Mouse (Mus musculus) midbrain, embryonic 13.5 days (tissue): ENCODE measurements around the gene Lmf1. TPM values are rescaled to one million over a fixed set of nuclear protein-coding genes. Genes with fewer than 3 reads are reported as not detected.
A peak's percentile ranks its signal among the peaks of the same experiment; 100 is the strongest.

Source experiments
- ATAC-seq: fragments of 200-750 bp; cut with Nextera tagmentation; 2 replicates; pipeline ENCODE4 v1.8.0; 2017; ENCODE audit warnings: mild to moderate bottlenecking, moderate TSS enrichment, moderate library complexity
- H3K27ac ChIP-seq: fragments of 300-500 bp; sonication (generic); 2 replicates; pipeline ENCODE4 v1.5.1; 2015; ENCODE audit warnings: inconsistent platforms, mild to moderate bottlenecking, moderate library complexity
- H3K27me3 ChIP-seq: fragments of 300-500 bp; sonication (generic); 2 replicates; pipeline ENCODE4 v1.6.1; 2015; ENCODE audit warnings: mild to moderate bottlenecking, inconsistent platforms
- H3K36me3 ChIP-seq: fragments of 300-500 bp; sonication (generic); 2 replicates; pipeline ENCODE4 v1.6.1; 2015; ENCODE audit warnings: mild to moderate bottlenecking, inconsistent platforms
- H3K4me1 ChIP-seq: fragments of 300-500 bp; sonication (generic); replicated peaks from 2 replicates; pipeline ENCODE4 v1.6.1; 2015; ENCODE audit warnings: inconsistent platforms
- H3K4me2 ChIP-seq: fragments of 300-500 bp; sonication (generic); replicated peaks from 2 replicates; pipeline ENCODE4 v1.6.1; 2015; ENCODE audit warnings: moderate library complexity, mild to moderate bottlenecking, inconsistent platforms
- H3K4me3 ChIP-seq: fragments of 300-500 bp; sonication (generic); replicated peaks from 2 replicates; pipeline ENCODE4 v1.5.1; 2015; ENCODE audit warnings: mild to moderate bottlenecking, inconsistent platforms
- H3K9ac ChIP-seq: fragments of 300-500 bp; sonication (generic); replicated peaks from 2 replicates; pipeline ENCODE4 v1.6.1; 2015; ENCODE audit warnings: mild to moderate bottlenecking, inconsistent platforms
- H3K9me3 ChIP-seq: fragments of 300-500 bp; sonication (generic); 2 replicates; pipeline ENCODE4 v1.6.1; 2016; ENCODE audit warnings: mild to moderate bottlenecking, inconsistent platforms
- WGBS: fragments of 180-500 bp; shearing (Covaris S2); methylation state at CpG from one replicate; pipeline ENCODE4 v1.1.7; 2015; 5-methylcytosine and 5-hydroxymethylcytosine counted together
- polyA plus RNA-seq: library from polyadenylated mRNA; unstranded; fragments of >200 nt; fragmentation: Nextera tagmentation; extraction: Ambion mirVana; gene quantifications from 2 replicates; pipeline ENCODE4 v1.2.1, GENCODE M21; 2015

The Lmf1 gene
- polyA plus RNA-seq, 1 experiment from 2014 or later: 22.9 TPM

DNA sequence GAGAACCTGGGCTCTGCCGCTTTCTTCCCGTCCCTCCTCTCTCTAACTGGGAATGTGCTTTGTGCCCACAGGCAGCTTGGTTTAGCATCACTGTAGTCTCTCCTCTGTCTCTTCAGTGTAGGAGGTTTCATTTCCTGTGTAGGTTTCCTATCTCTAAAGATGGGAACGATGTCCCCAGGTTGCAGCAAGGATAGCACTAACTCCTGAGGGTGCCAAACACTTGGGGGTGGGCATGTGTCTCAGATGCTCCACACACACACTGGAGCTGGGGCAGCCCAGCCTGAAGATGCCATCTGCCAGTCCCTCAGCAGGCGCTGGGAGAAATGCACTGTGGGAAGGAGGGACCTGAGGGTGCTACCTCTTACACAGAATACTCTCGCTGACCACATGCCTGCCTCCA lies 56.9 kb downstream of the Lmf1 start:
- Histone ChIP-seq H3K27ac (no peak overlapping the region), H3K4me3 (no peak overlapping the region), H3K36me3 (peaks cover 32% of the 10 kb centered on the region), H3K27me3 (no peaks in the 10 kb centered on the region), H3K4me1 (peaks cover 17% of the 10 kb centered on the region), H3K9me3 (no peaks in the 10 kb centered on the region), H3K4me2 (no peak overlapping the region), H3K9ac (no peak overlapping the region)
- WGBS: 87% methylated on average over 5 of the region's 5 CpGs
- ATAC-seq: no peak

GRCm38 (mm10) chr17:25637986-25638385 lies 59.1 kb downstream of the Lmf1 start:
- Histone ChIP-seq H3K27ac (no peak overlapping the region), H3K4me3 (no peak overlapping the region), H3K9ac (no peak overlapping the region), H3K4me1 (peaks cover 27% of the 10 kb centered on the region), H3K27me3 (no peaks in the 10 kb centered on the region), H3K9me3 (no peaks in the 10 kb centered on the region), H3K36me3 (peaks cover 17% of the 10 kb centered on the region), H3K4me2 (no peak overlapping the region)
- 79% methylated on average over 7 of the region's 7 CpGs for WGBS
- no peak for ATAC-seq

DNA sequence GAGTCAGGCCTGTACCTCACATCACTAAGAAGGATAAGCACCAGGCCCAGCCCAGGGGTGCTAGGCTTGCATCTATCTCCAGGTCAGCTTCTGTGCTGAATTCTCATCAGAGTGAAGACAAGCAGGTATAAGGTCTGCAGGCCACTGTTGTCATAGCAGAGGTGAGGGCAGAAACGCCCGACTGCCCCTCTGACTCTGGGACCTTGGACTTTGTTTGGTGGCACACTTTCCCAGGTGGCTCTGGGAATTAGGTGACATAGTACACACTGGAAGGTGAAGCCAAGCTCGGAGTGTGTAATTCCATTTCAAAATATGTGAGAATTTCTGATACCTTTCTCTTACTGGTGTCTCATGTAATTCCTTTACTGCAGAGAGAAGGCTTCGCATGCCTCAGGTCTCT lies 59.6 kb downstream of the Lmf1 start:
- ATAC-seq: no peak
- no peak overlapping the region for H3K4me2 ChIP-seq
- peaks cover 32% of the 10 kb centered on the region for H3K4me1 ChIP-seq
- no peaks in the 10 kb centered on the region for H3K9me3 ChIP-seq
- no peak overlapping the region for H3K9ac ChIP-seq
- peaks cover 13% of the 10 kb centered on the region; the same call in 1 of the 2 replicates for H3K36me3 ChIP-seq
- WGBS: 87% methylated on average over 4 of the region's 4 CpGs
- H3K27me3 ChIP-seq: no peaks in the 10 kb centered on the region
- H3K4me3 ChIP-seq: no peak overlapping the region
- H3K27ac ChIP-seq: no peak overlapping the region

- no peak for ATAC-seq
- H3K27me3 ChIP-seq: no peaks in the 10 kb centered on the region
- no peak overlapping the region for H3K4me3 ChIP-seq
- H3K9ac ChIP-seq: no peak overlapping the region
- H3K4me2 ChIP-seq: no peak overlapping the region
- peak overlapping the region; percentile 37 for H3K27ac ChIP-seq
- WGBS: 56% methylated on average over 4 of the region's 4 CpGs
- peaks cover 31% of the 10 kb centered on the region for H3K4me1 ChIP-seq
- H3K36me3 ChIP-seq: no peaks in the 10 kb centered on the region
- no peaks in the 10 kb centered on the region for H3K9me3 ChIP-seq
These were observed 62.1 kb downstream of the Lmf1 start for GRCm38 (mm10) chr17:25640956-25641355.

- Histone ChIP-seq H3K36me3 (no peaks in the 10 kb centered on the region), H3K9ac (no peak overlapping the region), H3K4me2 (no peak overlapping the region), H3K4me1 (peaks cover 31% of the 10 kb centered on the region), H3K27me3 (no peaks in the 10 kb centered on the region), H3K9me3 (no peaks in the 10 kb centered on the region), H3K27ac (no peak overlapping the region), H3K4me3 (no peak overlapping the region)
- WGBS: 76% methylated on average over 8 of the region's 8 CpGs
- ATAC-seq: no peak
These were observed 63.1 kb downstream of the Lmf1 start for GRCm38 (mm10) chr17:25642032-25642431.

DNA sequence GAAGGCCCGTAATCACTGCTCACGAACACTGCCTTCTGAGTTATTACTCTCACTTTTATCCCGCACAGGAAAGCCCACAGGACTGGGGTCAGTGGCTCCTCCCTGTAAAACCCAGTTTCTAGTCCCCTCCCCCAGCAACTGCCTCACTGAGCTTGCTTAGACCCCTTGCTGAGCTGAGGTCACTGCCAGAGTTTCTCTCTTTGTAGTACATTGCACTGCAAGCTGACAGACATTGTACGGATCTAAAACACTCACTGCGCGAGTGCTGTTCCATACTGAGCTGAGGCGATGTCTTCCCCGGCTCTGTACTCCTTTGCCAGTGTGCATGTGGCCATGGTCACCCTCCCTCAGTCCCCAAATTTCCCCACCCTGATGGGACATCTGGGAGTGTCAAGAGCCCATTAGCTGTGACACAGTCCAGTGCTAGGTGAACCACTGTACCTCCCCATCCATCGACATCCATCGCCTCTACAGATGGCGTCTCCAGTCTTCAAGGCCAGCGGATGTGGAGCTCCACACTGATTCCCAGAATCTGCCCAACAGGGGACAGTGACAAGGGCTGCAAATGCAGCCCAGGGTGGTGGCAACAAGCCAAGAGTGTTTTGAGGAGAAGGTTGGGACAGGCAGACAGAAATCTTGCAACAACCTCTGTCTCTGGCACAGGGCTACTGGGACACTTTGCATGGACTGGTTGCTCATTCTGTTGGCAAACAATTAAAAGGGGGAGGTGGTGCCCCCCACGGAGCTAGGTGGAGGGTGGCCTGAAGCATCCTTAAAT lies 64.8 kb downstream of the Lmf1 start:
- H3K4me1 ChIP-seq: peaks cover 31% of the 10 kb centered on the region

GRCm38 (mm10) chr17:25644761-25645160 lies 65.9 kb downstream of the Lmf1 start:
- Histone ChIP-seq H3K27me3 (no peaks in the 10 kb centered on the region), H3K9me3 (no peaks in the 10 kb centered on the region), H3K9ac (no peak overlapping the region), H3K27ac (no peak overlapping the region), H3K4me1 (peaks cover 31% of the 10 kb centered on the region), H3K36me3 (peaks cover 17% of the 10 kb centered on the region; the same call in 1 of the 2 replicates), H3K4me2 (no peak overlapping the region), H3K4me3 (no peak overlapping the region)
- ATAC-seq: no peak
- 97% methylated on average over 3 of the region's 3 CpGs for WGBS

More for the DNA sequence above, 64.8 kb downstream of the Lmf1 start:
- Histone ChIP-seq H3K4me3 (no peak overlapping the region), H3K9me3 (no peaks in the 10 kb centered on the region), H3K4me2 (no peak overlapping the region), H3K27me3 (no peaks in the 10 kb centered on the region), H3K9ac (no peak overlapping the region), H3K36me3 (peaks cover 11% of the 10 kb centered on the region; the same call in 1 of the 2 replicates), H3K27ac (peak overlapping the region; percentile 53)
- 52% methylated on average over 13 of the region's 13 CpGs for WGBS
- ATAC-seq: peak; percentile 43

DNA sequence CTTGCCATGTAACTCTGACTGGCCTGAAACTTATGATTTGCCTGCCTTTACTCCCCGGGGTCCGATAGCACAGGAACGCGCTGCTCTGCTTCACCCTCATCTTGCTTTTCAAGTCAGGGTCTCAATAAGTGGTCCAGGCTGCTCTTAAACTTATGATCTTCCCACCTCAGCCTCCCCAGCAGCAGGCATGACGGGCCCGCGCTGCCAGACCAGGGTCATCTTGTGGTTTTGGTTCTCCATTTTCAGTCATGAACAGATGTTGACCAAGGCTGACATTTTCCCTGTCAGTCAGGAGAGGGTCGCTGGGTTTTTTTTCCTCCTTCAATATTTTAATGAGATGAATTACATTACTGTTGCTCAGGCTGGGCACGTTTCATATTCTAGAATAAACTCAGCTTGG lies 66.8 kb downstream of the Lmf1 start:
- no peak overlapping the region for H3K4me2 ChIP-seq
- no peaks in the 10 kb centered on the region for H3K9me3 ChIP-seq
- no peaks in the 10 kb centered on the region for H3K27me3 ChIP-seq
- WGBS: 86% methylated on average over 9 of the region's 9 CpGs
- no peak overlapping the region for H3K9ac ChIP-seq
- no peak for ATAC-seq
- H3K4me3 ChIP-seq: no peak overlapping the region
- no peak overlapping the region for H3K27ac ChIP-seq
- H3K36me3 ChIP-seq: peaks cover 25% of the 10 kb centered on the region
- peaks cover 27% of the 10 kb centered on the region for H3K4me1 ChIP-seq

GRCm38 (mm10) chr17:25647901-25648300 lies 69.0 kb downstream of the Lmf1 start:
- WGBS: 89% methylated on average over 10 of the region's 10 CpGs
- Histone ChIP-seq H3K9ac (no peak overlapping the region), H3K4me3 (no peak overlapping the region), H3K27ac (no peak overlapping the region), H3K36me3 (peaks cover 25% of the 10 kb centered on the region), H3K4me1 (peaks cover 17% of the 10 kb centered on the region), H3K27me3 (no peaks in the 10 kb centered on the region), H3K9me3 (no peaks in the 10 kb centered on the region), H3K4me2 (no peak overlapping the region)
- ATAC-seq: no peak

DNA sequence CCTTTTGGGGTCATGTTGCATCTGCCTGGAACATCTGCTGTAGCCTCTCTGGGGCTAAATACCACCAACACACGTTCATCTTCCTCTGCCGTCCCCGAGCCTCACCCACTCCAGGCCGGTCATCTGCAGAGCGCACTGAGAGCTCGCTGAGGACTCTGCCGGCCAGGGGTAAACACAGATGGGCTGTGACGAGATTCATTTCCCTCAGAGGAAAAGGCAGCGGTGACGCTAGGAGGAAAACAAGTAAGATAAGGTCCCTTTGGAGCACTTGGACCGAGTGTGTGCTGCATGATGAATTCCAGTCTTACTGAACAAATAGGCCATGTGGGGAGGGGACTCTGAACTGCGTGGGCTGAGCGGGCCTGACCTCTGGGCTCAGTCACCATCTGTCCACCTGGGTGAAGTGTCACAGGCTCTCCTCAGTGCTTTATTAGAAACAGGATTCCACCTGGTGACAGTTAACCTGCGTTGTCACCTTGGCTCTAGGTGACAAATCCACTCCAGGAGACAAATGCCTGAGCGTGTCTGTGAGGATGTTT lies 69.9 kb downstream of the Lmf1 start:
- Histone ChIP-seq H3K27ac (no peak overlapping the region), H3K4me3 (no peak overlapping the region), H3K4me2 (no peak overlapping the region), H3K4me1 (peaks cover 8% of the 10 kb centered on the region), H3K9ac (no peak overlapping the region), H3K36me3 (peaks cover 25% of the 10 kb centered on the region), H3K27me3 (no peaks in the 10 kb centered on the region), H3K9me3 (no peaks in the 10 kb centered on the region)
- no peak for ATAC-seq
- 86% methylated on average over 15 of the region's 15 CpGs for WGBS

GRCm38 (mm10) chr17:25650726-25651125 lies 71.8 kb downstream of the Lmf1 start:
- no peak overlapping the region for H3K4me2 ChIP-seq
- H3K9me3 ChIP-seq: no peaks in the 10 kb centered on the region
- no peak overlapping the region for H3K27ac ChIP-seq
- no peak overlapping the region for H3K9ac ChIP-seq
- no peak for ATAC-seq
- H3K27me3 ChIP-seq: no peaks in the 10 kb centered on the region
- H3K4me3 ChIP-seq: no peak overlapping the region
- 88% methylated on average over 7 of the region's 7 CpGs for WGBS
- H3K4me1 ChIP-seq: no peaks in the 10 kb centered on the region; the same call in 1 of the 2 replicates
- peaks cover 32% of the 10 kb centered on the region for H3K36me3 ChIP-seq

- Histone ChIP-seq H3K9me3 (no peaks in the 10 kb centered on the region), H3K4me3 (no peak overlapping the region), H3K4me1 (peaks cover 5% of the 10 kb centered on the region), H3K36me3 (peaks cover 47% of the 10 kb centered on the region), H3K9ac (no peak overlapping the region), H3K27ac (no peak overlapping the region), H3K4me2 (no peak overlapping the region), H3K27me3 (no peaks in the 10 kb centered on the region)
- ATAC-seq: no peak
- WGBS: 90% methylated on average over 8 of the region's 8 CpGs
These were observed 73.4 kb downstream of the Lmf1 start for GRCm38 (mm10) chr17:25652272-25652671.
